Mouse (Mus musculus) thymus, adult 18-20 months (tissue): ENCODE data around the gene Lta.
"Not testable (repeated sequence)": the region's sequence is repeated elsewhere in the genome, so short reads cannot be mapped to it uniquely, and the experiment has no call there.

Source experiments
- DNase-seq, 2 experiments: peaks; one replicate each; pipeline ENCODE4 v3.0.0; 2022; ENCODE audit warnings: mixed read lengths in 2 of 2

Gene Lta

GRCm38 (mm10) chr17:35239700-35240099, 34.5 kb upstream of the Lta start:
- DNase-seq, result no peak

- DNase-seq, result no peak
These were observed 32.4 kb upstream of the Lta start for GRCm38 (mm10) chr17:35237504-35237903.

GRCm38 (mm10) chr17:35236996-35237395, 31.8 kb upstream of the Lta start:
- DNase-seq, result no peak

GRCm38 (mm10) chr17:35236390-35236746, 31.2 kb upstream of the Lta start:
- peak; percentile 94 for DNase-seq

- DNase-seq, result peak; percentile 84 to 91
These were observed 30.7 kb upstream of the Lta start, which contains the start of gene Nfkbil1 for GRCm38 (mm10) chr17:35235614-35236389. TSS of gene Nfkbil1 (minus strand) at chr17:35235792.

GRCm38 (mm10) chr17:35234903-35235302, 29.8 kb upstream of the Lta start:
- DNase-seq, result peak; percentile 43 to 57

GRCm38 (mm10) chr17:35234090-35234489, 28.9 kb upstream of the Lta start:
- not testable (repeated sequence) for DNase-seq

GRCm38 (mm10) chr17:35233114-35233980, 28.2 kb upstream of the Lta start, which contains the start of gene Atp6v1g2:
TSS of gene Atp6v1g2 (plus strand) at chr17:35233660.
- no peak for DNase-seq

- peak; percentile 26 to 68 for DNase-seq
These were observed 27.5 kb upstream of the Lta start for GRCm38 (mm10) chr17:35232659-35233058.

- peak; percentile 71 to 78 for DNase-seq
These were observed 26.9 kb upstream of the Lta start for GRCm38 (mm10) chr17:35232043-35232442.

- no peak for DNase-seq
These were observed 25.9 kb upstream of the Lta start for GRCm38 (mm10) chr17:35231022-35231421.

- no peak for DNase-seq
These were observed 21.5 kb upstream of the Lta start for GRCm38 (mm10) chr17:35226561-35227046.

GRCm38 (mm10) chr17:35225456-35225855, 20.3 kb upstream of the Lta start:
- DNase-seq, result no peak

- no peak for DNase-seq
These were observed 19.5 kb upstream of the Lta start for GRCm38 (mm10) chr17:35224641-35225040.

- peak; percentile 56 to 73 for DNase-seq
These were observed 17.1 kb upstream of the Lta start for GRCm38 (mm10) chr17:35222299-35222698.

- no peak for DNase-seq
These were observed 15.2 kb upstream of the Lta start, which contains the start of gene Gm16181 for GRCm38 (mm10) chr17:35220156-35220952. TSS of gene Gm16181 (plus strand) at chr17:35220834.

- DNase-seq, result peak; percentile 50 to 73
These were observed 14.5 kb upstream of the Lta start for GRCm38 (mm10) chr17:35219601-35220041.

- DNase-seq, result peak in 1 of 2 experiments; percentile 54
These were observed 13.5 kb upstream of the Lta start for GRCm38 (mm10) chr17:35218516-35219193.

- no peak for DNase-seq
These were observed 7.9 kb upstream of the Lta start for GRCm38 (mm10) chr17:35213071-35213470.

- no peak for DNase-seq
These were observed 5.4 kb upstream of the Lta start for GRCm38 (mm10) chr17:35210593-35210992.

- no peak for DNase-seq
These were observed 4.8 kb upstream of the Lta start for GRCm38 (mm10) chr17:35209785-35210535.
